Mouse (Mus musculus) monocyte, adult 5-6 weeks (primary cell): ENCODE data around the gene Pth2r. TPM values are rescaled to one million over a fixed set of nuclear protein-coding genes. Genes with fewer than 3 reads are reported as not detected.

Source experiments
- ATAC-seq: fragments of 153-309, 156-312 bp; replicated peaks from 2 replicates; pipeline ENCODE4 v1.8.0; 2017; ENCODE audit warnings: mild to moderate bottlenecking; ENCODE audit not compliant: low TSS enrichment, insufficient number of reproducible peaks, severe bottlenecking, poor library complexity, low FRiP score
- total RNA-seq: library from RNA; stranded (forward); fragments of 200-1000, 200-491, 200-594 nt; gene quantifications from 3 replicates; pipeline ENCODE4 v1.2.3, GENCODE M21; 2017

Pth2r gene
- not detected in 3 replicates for total RNA-seq

GRCm38 (mm10) chr1:65281756-65282155 lies at the start of gene Pth2r:
TSS of gene Pth2r (plus strand) at chr1:65282056.
- no peak for ATAC-seq

- no peak for ATAC-seq
Measured at GRCm38 (mm10) chr1:65237712-65238111, 44.1 kb upstream of the Pth2r start.

- ATAC-seq: no peak
Measured at GRCm38 (mm10) chr1:65245637-65246036, 36.2 kb upstream of the Pth2r start.

- ATAC-seq: no peak
Measured at GRCm38 (mm10) chr1:65280461-65280860, 1.4 kb upstream of the Pth2r start.

GRCm38 (mm10) chr1:65282766-65283165 lies 910 bp downstream of the Pth2r start:
- no peak for ATAC-seq

GRCm38 (mm10) chr1:65308476-65308875 lies 26.6 kb downstream of the Pth2r start:
- ATAC-seq: no peak

- no peak for ATAC-seq
Measured at GRCm38 (mm10) chr1:65311214-65311933, 29.5 kb downstream of the Pth2r start.

GRCm38 (mm10) chr1:65312118-65312517 lies 30.3 kb downstream of the Pth2r start:
- no peak for ATAC-seq

- ATAC-seq: no peak
Measured at GRCm38 (mm10) chr1:65312896-65313295, 31.0 kb downstream of the Pth2r start.

- no peak for ATAC-seq
Measured at GRCm38 (mm10) chr1:65314054-65315021, 32.5 kb downstream of the Pth2r start.

- ATAC-seq: no peak
Measured at GRCm38 (mm10) chr1:65315022-65315407, 33.2 kb downstream of the Pth2r start.

- ATAC-seq: no peak
Measured at GRCm38 (mm10) chr1:65334026-65334425, 52.2 kb downstream of the Pth2r start.

- no peak for ATAC-seq
Measured at GRCm38 (mm10) chr1:65337768-65338167, 55.9 kb downstream of the Pth2r start.

- ATAC-seq: no peak
Measured at GRCm38 (mm10) chr1:65340240-65340639, 58.4 kb downstream of the Pth2r start.

GRCm38 (mm10) chr1:65352979-65353378 lies 71.1 kb downstream of the Pth2r start:
- no peak for ATAC-seq

GRCm38 (mm10) chr1:65354153-65354552 lies 72.3 kb downstream of the Pth2r start:
- no peak for ATAC-seq

- no peak for ATAC-seq
Measured at GRCm38 (mm10) chr1:65388328-65388727, 106.5 kb downstream of the Pth2r start.

GRCm38 (mm10) chr1:65389621-65390020 lies 107.8 kb downstream of the Pth2r start:
- ATAC-seq: no peak

- ATAC-seq: no peak
Measured at GRCm38 (mm10) chr1:65407441-65407840, 125.6 kb downstream of the Pth2r start.

GRCm38 (mm10) chr1:65420909-65421308 lies 139.1 kb downstream of the Pth2r start:
- no peak for ATAC-seq
